Mouse (Mus musculus) olfactory bulb, adult 2 months (tissue): Measurements from ENCODE around the gene Olfr1215.

Experiments used
- CTCF ChIP-seq: fragments of 200-500 bp; IDR thresholded peaks from 2 replicates; pipeline ENCODE4 v1.5.1; 2012; ENCODE audit warnings: low read depth, mild to moderate bottlenecking, low read length, moderate library complexity; ENCODE audit not compliant: insufficient read depth
- POLR2A ChIP-seq: fragments of 200-500 bp; IDR thresholded peaks from 2 replicates; pipeline ENCODE4 v1.6.1; 2012; ENCODE audit warnings: mild to moderate bottlenecking, low read depth, low read length, moderate library complexity; ENCODE audit not compliant: insufficient read depth

DNA sequence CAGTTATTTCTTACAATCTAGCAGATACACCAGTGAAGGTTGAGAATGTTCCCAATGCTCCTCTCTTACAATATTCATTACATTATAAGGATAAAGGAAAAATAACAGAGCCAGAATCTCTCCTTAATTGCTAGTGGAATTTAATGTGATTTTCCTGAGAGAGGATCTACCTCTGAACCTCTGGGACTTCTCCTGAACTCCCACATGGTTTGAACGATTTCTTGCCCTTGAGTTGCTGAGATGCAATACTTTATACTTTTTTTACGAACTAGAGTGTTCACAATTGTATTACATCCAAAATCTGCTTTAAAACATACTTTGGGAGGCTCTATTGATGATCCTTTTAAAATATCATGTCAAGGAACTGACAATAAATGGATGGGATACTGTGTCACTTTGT, at the start of gene Olfr1215:
- TF ChIP-seq CTCF (no peak), POLR2A (no peak)
